Mouse (Mus musculus): ENCODE results near the gene Nuak2.

DNA sequence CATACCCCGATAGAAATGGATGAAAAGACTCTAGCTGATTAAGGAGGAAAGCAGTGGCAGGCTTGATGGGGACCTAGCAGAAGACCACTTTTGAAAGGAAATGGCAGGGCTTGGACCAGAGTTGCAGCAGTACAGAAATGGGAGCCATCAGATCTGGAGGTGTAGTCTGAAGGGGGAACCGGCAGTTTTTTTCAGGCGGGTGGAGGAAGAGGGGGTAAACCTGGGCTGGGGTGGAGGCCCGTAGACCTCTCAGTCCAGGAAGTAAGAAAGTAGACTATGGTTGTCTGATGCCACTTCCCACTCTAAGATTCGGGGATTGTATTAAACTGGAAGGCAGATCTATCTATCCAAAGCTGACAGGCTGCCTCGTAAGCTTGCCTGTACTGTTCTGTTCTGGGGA is 21.0 kb downstream of the Nuak2 start:
- TF ChIP-seq CTCF (IDR thresholded peaks at IDR 0.05; ENCODE audit: control insufficient read depth, insufficient read depth, insufficient replicate concordance, low read depth, low read length) (no peak), POLR2A (IDR thresholded peaks at IDR 0.05; ENCODE audit: control insufficient read depth, low read depth, low read length) (no peak)

All from testis, adult 2 months (tissue).